Mouse (Mus musculus) bone marrow macrophage, adult 2 months (primary cell): Measurements from ENCODE around the gene Cmtm4.

Experiments
- CTCF ChIP-seq: IDR thresholded peaks from 2 replicates; pipeline ENCODE4 v1.5.1; 2012; ENCODE audit warnings: low read depth, mild to moderate bottlenecking, low read length, moderate library complexity
- POLR2A ChIP-seq: IDR thresholded peaks from 2 replicates; pipeline ENCODE4 v1.6.1; 2012; ENCODE audit warnings: mild to moderate bottlenecking, low read depth, low read length, borderline replicate concordance

- TF ChIP-seq CTCF = no peak
- no peak for TF ChIP-seq POLR2A
Measured at GRCm38 (mm10) chr8:104375959-104376358, 19.6 kb downstream of the Cmtm4 start.
